Mouse (Mus musculus): ENCODE results near the gene Sipa1l2. TPM values are rescaled to one million over a fixed set of nuclear protein-coding genes. Genes with fewer than 3 reads are reported as not detected.

Sipa1l2 gene
- total RNA-seq (2021): 10 to 100 TPM; 36.4 to 40.7 TPM

DNA sequence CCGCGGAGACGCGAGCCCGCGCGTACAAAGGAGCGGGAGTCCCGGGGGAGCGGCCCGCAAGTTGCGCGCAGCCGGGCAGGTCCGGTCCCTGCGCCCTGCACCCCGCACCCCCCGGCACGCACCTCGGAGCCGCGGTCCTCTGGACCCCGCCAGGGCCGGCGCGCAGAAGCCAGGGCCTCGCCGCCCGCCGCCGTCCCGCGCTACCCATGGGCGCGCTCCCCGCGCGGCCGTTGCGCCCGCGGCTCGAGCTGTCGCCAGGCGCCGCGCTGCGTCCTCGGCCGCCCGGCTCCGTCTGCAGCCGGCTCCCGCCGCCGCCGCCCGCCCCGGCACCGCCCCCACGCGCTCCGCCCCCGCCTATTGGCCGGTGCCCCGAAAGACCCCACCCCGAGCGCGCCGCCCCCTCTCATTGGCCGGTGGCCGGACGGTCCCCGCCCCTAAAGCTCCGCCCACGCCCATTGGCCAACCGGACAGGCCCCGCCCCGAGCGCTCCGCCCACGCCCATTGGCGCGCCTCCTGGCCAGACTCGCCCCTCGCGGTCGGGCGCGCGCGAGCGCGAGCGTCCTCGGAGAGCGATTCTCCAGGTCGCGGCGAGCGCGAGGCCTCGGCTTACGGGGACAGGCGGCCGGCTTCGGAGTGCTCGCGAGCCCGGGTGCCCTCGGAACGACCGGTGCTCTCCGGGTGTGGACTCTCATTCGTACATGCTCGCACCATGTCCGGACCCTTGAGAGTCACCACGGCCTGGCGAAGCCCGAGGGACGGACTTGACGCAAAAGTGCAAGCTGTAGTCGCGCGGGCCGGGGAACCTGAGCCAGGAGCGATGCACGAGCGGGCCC, at the start of gene Sipa1l2:
Gene Sipa1l2, minus strand, starts transcription at position 276 of the 833 bp plus-strand sequence.
- intact Hi-C loops (cut with DNase I): loop anchor here (2.0 to 10.0 kb wide), 9 partner anchors 39 to 437 kb away; partner anchors contain the start of gene Map10

DNA sequence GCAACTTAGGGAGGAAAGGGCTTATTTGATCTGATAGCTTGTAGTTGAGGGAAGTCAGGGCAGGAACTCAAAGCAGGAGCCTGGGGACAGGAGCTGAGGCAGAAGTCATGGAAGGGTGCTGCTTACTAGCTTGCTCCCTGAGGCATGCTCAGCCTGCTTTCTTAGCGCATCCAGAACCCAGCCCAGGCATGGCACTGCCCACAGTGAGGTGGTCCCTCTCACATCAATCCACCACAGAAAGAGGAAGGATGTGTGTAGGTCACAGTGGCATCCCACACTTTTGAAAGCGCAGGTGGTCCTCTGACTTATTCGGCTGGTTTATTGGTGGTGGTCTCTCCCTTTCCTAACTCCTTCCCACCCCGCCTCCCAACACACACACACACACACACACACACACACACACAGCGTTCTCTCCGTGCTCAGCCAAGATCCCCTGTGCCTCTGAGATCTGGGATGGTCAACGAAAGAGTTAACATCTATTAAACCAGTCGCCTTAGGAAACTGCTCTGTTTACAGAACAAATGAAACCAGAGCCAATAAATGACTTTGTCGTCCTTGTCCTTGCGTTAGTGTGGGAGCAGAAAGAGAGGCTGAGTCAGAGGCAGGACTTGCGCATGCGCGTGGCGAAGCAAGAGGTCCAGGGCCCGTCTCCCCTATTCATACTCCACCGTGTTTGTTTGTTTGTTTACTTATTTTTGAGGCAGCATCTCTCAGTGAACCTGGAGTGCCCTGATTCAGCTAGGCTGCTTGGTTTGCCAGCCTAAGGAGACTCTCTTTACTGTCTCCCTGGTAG, 49.1 kb upstream of the Sipa1l2 start:
- intact Hi-C loops (cut with DNase I): no loop called here
- no peak for DNase-seq

More for the DNA sequence above, at the start of gene Sipa1l2:
- DNase-seq: peak; percentile 99 to 100

DNA sequence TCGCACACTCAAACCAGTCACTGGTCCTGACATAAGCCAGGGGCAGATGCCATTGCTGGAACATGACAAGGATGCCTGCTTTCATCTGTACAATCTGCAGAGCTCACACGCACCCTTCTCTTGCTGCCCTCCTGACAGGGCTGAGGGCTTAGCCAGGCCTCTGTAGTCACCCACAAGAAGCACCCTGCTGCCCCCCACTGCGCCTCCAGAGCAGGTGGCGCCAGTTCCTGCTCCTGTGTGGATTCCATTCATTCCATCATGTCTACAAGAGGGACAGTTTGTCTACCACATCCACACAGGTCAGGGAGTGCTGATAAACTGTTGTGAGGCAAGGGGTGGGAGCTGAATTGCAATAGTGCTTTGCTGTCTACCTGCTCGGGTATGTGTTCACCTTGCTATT, 47.3 kb upstream of the Sipa1l2 start:
- DNase-seq: no peak
- intact Hi-C loops (cut with DNase I): no loop called here

DNA sequence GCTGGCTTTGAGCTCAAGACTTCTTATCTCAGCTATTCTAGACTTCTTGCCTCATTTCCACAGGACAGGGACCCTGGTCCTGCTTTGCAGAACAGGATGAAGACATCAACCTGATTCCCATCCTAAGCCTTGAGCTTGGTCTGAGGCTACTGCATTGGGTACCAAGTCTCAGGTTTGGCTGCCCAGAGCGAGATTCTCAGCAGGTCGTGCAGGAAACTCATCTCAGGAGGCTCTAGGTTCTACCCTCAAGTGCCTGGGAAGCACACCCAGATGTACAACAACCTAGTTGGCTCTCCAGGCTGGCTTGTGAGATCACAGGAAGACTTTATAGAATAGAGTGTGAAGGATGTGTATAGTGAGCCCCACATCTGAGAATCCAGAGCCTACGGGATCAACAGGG, 46.4 kb upstream of the Sipa1l2 start:
- DNase-seq: no peak
- intact Hi-C loops (cut with DNase I): no loop called here

DNA sequence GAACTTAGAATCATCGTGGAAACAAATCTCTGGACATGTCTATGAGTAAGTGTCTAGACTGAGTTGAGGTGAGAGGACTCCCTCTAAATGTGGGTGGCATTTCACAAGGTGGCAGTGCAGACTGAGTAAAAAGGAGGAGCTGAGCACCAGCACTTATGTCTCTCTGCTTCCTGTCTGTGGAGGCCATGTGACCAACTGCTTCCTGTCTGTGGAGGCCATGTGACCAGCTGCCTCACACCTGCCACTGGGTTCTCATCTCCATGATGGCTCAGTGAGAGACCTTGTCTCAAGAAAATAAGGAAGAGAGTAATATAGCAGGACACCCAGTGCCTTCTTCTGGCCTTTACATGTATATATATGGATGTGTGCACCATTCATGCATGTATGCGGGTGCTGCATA, 43.9 kb upstream of the Sipa1l2 start:
- no peak for DNase-seq
- intact Hi-C loops (cut with DNase I): no loop called here

DNA sequence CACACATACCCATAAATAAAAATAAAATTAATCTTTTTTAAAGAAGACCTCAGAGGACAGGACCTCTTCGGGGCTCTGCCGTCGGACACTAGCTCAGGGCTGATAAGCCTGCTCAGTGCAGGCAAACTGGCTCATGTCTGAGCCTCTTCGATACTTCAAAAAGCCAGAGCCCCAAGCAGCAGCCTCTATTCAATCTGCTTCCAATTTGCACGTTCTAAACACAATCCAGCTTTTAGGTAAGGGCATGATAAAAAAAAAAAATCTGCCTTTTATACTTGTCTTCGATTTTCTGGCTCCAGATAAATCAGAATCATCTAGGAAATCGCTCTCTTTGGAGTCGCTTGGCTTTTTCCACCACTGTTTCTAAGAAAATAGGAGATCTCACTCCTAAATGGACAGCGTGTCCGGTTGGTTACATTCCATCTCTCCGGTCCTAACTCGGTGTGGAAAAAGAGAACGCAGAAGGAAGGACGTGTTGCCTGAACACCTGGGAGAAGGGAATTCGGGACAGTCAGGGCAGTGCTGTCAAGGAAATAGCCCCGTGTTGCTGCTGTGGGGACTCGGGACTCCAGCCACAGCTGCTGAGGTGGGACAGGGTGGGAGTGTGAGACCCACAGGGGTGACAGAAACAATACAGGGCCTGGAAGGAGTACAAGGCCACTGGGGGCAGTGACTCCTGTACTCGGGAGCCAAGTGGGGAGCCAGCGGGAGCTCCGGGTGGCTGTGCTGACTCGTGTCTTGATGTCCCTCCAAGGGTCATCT, 42.4 kb upstream of the Sipa1l2 start:
- intact Hi-C loops (cut with DNase I): no loop called here
- DNase-seq: no peak

DNA sequence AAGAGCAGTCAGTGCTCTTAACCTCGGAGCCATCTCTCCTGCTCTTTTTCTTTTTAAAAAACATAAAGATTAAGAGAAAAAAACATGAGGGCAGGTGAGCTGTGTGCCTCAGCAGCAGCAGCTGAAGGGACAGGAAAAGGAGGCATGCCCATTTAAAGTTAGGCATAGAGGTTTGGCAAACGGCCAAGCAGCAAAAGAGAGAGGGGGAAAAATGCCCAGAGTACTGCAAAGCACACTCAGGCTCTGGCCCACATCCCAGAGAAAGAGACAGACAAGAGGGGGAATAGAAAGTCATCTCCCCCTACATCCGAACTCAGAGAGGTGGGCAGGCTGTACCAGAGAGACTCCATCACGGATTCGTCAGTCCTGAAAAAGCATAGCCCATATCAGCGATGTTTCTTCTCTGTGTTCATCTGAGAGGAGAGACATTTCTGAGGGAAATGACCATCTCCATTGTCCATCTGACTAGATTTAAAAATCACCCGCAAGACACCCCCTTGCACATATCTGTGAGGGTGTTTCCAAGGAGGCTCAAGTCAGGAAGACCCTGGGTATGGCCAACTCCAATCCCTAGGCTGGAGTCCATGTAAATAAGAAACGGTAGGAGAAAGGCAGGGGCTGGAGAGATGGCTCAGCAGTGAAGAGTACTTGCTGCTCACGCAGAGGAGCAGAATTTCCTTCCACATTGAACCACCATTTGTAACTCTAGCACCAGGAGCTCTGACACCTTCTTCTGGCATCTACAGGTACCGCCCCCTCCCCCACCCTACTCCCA, 41.6 kb upstream of the Sipa1l2 start:
- DNase-seq: no peak
- intact Hi-C loops (cut with DNase I): no loop called here

DNA sequence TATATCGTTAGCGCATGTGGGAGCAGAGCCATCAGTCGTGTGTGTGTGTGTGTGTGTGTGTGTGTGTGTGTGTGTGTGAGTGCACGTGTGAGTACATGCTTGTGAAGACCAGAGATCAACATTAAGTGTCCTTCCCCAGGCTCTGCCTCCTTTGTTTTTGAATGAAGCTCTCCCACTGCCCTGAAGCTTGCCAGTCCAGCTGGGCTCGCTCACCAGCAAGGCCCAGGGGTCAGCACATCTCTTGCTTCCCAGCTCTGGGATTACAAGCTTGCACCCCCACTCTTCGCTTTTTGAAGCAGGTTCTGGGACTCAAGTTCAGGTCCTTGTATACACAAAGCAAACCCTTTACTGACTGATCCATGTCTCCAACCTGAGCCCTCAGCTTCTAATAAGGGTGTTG, 40.1 kb upstream of the Sipa1l2 start:
- intact Hi-C loops (cut with DNase I): no loop called here

DNA sequence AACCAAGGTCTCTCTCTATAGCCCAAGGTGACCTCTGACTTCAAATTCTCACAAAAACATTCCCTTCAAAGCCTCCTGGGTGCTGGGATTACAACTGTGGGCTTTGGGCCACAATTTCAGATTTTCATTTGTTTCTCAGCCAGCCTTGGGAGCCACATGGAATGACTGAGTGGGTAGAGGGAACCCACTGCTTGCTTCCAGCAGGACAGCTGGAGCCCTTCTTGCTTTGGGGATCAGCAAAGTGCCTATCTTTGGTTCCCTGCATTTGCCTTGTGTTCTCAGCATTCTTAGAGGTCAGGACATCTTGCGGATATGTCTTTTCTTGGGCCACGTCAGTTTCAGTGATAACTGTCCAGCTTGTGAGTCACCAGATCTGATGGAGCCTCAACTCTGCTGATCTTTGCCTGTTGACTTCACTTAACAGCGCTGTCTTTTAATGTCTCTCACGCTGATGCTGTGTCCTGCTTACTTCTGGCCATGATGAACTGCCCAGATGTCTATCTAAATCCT, 38.2 kb upstream of the Sipa1l2 start:
- intact Hi-C loops (cut with DNase I): no loop called here
- no peak for DNase-seq

More for the DNA sequence above, 40.1 kb upstream of the Sipa1l2 start:
- no peak for DNase-seq

DNA sequence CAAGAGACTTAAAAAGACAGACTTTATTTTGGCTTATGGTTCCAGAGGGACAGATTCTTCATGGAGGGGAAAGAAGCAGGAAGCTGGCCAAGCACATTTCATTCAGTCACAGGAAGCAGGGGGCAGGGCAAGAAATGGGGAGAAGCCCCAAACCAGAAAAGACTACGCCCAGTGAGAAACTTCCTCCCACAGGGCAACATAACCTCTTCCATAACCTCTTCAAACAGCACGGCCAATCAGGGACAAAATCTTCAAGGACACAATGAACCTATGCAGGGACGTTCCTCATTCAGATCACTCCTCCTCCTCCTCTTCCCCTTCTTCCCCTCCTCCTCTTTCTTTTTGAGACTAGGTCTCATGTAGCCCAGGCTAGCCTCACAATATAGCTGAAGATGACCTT, 37.3 kb upstream of the Sipa1l2 start:
- intact Hi-C loops (cut with DNase I): no loop called here
- no peak for DNase-seq

DNA sequence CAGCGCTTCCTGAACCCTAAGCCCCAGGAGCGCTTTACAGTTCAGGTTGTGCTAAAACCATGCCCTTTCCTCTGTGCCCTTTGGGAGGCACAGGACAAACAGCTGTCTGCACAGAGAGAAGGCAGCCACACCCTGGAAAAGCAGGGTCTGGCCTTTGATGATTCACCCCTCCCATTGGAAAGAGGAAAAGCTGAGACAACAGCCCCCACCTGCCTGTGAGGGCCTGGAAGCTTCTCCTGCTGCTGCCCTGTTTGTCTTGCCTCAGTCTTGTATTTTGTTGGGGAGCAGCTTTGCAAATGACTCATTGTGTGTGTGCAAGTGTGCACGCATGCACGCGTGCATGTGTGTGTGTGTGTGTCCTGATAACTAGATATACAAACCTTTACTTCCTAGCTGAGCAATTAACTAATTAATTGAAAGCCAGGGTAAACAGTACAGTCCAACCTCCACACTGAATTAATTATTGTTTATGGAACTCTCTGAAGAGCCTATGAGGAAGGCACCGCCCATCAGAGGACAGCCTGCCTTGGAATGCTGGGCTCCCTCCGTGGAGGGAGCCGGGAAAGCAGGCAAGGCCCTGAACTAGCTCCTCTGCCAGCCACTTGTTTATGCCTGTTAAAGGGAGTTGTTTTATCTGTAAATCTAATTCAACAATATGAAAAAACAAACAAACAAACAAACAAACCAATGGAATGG, 35.4 kb upstream of the Sipa1l2 start:
- intact Hi-C loops (cut with DNase I): no loop called here
- no peak for DNase-seq

DNA sequence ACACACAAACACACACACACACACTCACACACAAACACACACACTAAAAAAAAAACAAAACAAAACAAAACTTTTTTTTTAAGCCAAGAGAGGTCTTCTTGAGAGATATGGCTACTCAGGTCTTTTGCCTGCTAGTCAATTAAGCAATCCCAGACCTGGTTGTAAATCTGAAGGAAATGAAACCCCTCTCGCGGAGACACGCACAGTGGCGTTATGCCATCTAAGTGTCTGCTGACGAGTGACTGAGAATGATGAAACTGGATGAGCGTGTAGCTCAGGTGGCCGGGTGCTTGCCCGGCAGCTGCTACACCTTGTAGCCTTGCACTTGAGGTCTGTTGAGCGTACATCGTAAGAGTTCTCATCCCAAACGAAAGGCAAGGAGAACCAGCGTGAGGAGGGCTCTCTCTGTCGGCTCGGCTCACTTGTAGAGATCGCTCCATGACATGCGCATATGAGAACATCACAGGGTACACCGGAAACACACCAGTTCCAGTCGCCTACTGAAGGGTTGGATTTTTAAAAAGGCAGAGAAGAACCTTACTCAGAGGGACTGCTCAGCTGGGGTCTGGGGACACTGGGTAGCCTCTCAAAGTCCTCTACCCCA, 34.7 kb upstream of the Sipa1l2 start:
- no peak for DNase-seq

DNA sequence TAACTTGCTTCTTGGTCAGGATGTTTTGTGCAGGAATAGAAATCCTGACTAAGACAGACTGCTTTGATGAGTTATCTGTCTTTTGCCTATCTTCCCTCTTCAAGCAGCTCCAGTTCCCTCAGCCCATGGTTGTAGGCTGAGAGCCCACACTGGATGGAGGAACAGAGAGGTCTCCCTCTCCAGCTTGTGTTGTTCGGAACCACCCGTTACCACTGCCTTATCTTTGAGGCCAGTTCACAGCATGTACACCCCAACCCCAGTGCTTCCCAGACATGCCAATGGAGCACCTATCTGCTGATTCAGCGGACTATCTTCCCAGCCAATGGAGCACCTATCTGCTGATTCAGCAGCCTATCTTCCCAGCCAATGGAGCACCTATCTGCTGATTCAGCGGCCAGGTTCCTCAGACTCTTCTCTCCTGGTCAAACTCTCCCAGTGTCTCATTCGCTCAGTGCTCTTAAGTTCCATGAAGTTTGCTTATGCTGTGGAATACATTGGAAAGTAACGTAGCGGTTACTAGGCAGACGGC, 33.8 kb upstream of the Sipa1l2 start:
- no peak for DNase-seq
- intact Hi-C loops (cut with DNase I): no loop called here

More for the DNA sequence above, 34.7 kb upstream of the Sipa1l2 start:
- intact Hi-C loops (cut with DNase I): no loop called here

DNA sequence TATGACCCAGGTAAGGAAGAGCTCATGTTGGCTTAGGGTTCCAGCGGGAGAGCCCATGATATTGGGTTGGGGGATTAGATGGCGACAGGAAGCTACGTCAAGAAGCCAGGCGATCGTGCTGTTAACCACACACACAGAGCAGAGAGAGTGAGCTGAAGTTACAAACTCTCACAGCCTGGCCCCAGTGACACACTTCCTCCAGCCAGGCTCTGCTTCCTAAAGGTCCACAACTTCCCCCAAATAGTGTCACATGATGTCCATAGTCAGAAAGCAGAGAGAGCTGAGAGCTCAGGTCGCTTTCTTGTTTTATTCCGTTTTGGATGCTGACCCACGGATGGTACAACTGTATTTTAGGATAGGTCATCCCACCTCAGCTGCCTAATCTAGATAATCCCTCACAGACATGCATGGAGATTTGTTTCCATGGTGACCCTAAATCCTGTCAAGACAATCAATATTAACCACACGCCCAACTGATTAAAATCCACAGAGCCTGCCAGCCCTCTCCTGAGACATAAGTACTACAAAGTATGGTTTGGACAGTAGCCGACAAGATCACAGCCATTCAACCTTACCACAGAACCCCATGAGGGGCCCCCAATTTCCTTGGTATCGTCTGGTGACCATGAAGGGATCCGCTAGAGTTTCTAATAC, 30.6 kb upstream of the Sipa1l2 start:
- intact Hi-C loops (cut with DNase I): no loop called here
- DNase-seq: no peak

DNA sequence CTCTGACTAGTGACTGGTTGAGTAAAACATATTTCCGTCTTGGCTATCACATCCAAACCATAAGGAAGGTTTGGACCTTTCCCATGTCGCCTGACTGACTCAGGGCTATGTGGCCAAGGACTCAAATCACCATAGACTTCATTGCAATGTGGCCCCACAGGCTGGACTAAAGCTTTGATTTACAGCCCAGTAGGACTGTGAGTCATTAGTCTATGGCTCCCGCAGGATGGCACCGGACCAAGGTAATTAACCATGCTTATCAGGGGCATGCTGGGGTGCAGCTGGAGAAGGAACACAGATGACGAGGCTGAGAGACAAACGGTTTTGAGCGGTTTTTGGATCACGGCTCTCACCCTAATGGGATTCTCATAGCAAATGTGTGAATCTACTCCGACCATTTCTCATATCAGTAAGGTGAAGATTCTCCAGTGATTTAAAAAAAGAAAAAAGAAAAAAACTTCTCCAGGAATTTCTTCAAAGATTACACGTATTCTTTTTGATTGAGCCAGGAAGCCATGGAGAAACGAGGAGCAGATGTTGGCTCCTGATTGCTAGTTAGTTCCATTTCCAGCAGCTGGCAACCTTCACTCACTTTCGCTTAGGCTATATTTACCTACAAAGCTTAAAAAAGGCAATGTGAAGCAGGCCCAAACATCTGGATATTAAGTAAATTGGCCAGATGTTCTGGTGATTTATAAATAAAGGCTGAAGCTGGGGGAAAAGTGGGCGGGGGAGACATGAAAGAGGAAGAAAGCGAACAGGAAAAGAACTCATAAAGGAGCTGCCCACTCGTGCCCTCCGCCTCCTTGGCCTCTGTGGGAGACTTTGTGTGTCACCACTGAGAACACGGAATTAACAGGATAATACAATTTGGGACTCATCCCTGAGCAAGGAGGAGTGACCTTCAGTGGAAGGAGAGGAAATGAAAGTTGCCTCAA, 26.2 kb upstream of the Sipa1l2 start:
- DNase-seq: peak in 1 of 2 experiments; percentile 21
- intact Hi-C loops (cut with DNase I): no loop called here

DNA sequence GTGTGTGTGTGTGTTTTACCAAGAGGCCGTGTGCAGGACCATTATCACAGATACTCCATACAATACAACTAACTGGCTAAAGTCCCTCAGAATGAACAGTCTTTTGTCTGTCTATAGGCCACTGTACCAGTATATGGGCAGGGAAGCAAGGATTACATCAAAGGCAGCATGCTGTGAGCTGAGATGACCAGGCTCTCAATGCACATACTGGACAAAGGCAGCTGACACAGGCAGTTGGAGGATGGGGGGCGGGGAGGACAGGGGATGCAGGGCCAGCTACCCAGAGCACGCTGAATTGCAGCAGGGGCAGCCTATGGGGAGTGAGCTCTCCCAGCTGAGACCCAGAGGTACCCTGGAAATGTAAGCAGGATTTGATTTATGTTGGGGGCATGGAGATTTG, 20.8 kb upstream of the Sipa1l2 start:
- intact Hi-C loops (cut with DNase I): no loop called here
- no peak for DNase-seq

DNA sequence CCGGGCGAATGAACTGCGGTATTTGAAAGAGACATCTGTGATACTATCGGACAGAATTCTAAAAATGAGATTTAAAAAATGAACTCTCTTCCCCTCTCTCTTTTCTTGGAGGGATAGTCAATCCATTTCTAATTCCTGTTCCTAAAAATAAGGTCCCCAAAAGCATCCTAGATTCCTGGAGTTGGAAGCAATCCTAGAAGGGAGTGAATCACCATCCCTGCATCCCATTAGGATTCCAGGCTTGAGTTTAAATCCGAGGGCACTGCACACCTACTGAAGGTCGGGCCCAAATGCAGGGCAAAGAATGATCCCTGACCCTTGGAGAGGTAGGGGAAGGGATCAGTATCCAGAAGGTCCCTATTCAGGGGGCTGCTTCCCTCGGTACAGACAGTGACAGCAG, 17.0 kb upstream of the Sipa1l2 start:
- DNase-seq: no peak
- intact Hi-C loops (cut with DNase I): no loop called here
